In genomic region chr14:79162678-79163077, GRCm38 (mm10) we compare ENCODE assay signal across 21 mouse cellular contexts.
"Had no signal": no experiment of that assay in that cellular context is flagged by ENCODE, and none has a peak within 500 bp of the region (broad histone marks: within the 10 kb centered on the region; RNA-seq: fewer than 3 reads in every experiment).

No protein-coding gene starts in this region.

- DNase-seq: kidney, postnatal 25 days; layer of hippocampus, adult 9-11 months; liver; lung, adult 18-20 months; lung, postnatal 14 days; midbrain, embryonic 14.5 days; retina, postnatal 1 day; right cerebral cortex, postnatal 25 days; spleen, adult 18-20 months; thymus, postnatal 25 days had no signal

- H3K9me3 ChIP-seq: limb, embryonic 10.5 days; limb, embryonic 13.5 days; liver, embryonic 12.5 days; liver, embryonic 15.5 days; lung, embryonic 15.5 days; neural tube, embryonic 13.5 days; stomach, embryonic 15.5 days had no signal

- H3K27ac ChIP-seq: kidney, postnatal 0 days; layer of hippocampus, adult 2 months; limb, embryonic 10.5 days; limb, embryonic 13.5 days; liver, embryonic 12.5 days; liver, embryonic 15.5 days; lung, embryonic 15.5 days; macrophage; neural tube, embryonic 13.5 days; stomach, embryonic 15.5 days had no signal

- H3K27me3 ChIP-seq: limb, embryonic 13.5 days; liver, embryonic 12.5 days; liver, embryonic 15.5 days; lung, embryonic 15.5 days; neural tube, embryonic 13.5 days; stomach, embryonic 15.5 days had no signal

- ATAC-seq: liver, embryonic 12.5 days had no signal

- H3K36me3 ChIP-seq: limb, embryonic 10.5 days; liver, embryonic 12.5 days; liver, embryonic 15.5 days; lung, embryonic 15.5 days; neural tube, embryonic 13.5 days; stomach, embryonic 15.5 days had no signal

- H3K9ac ChIP-seq: limb, embryonic 13.5 days; liver, embryonic 12.5 days; liver, embryonic 15.5 days; lung, embryonic 15.5 days; neural tube, embryonic 13.5 days; stomach, embryonic 15.5 days had no signal

- H3K4me1 ChIP-seq: liver, embryonic 12.5 days; liver, embryonic 15.5 days had no signal

- H3K4me3 ChIP-seq: layer of hippocampus, adult 2 months; limb, embryonic 10.5 days; limb, embryonic 13.5 days; liver, embryonic 12.5 days; liver, embryonic 15.5 days; lung, embryonic 15.5 days; myocyte; neural tube, embryonic 13.5 days; stomach, embryonic 15.5 days had no signal

- H3K4me2 ChIP-seq: limb, embryonic 13.5 days; liver, embryonic 12.5 days; liver, embryonic 15.5 days; lung, embryonic 15.5 days; neural tube, embryonic 13.5 days; stomach, embryonic 15.5 days had no signal
